Mouse (Mus musculus): ENCODE data around the gene Gna14.
A peak's percentile ranks its signal among the peaks of the same experiment; 100 is the strongest.

Gene Gna14

DNA sequence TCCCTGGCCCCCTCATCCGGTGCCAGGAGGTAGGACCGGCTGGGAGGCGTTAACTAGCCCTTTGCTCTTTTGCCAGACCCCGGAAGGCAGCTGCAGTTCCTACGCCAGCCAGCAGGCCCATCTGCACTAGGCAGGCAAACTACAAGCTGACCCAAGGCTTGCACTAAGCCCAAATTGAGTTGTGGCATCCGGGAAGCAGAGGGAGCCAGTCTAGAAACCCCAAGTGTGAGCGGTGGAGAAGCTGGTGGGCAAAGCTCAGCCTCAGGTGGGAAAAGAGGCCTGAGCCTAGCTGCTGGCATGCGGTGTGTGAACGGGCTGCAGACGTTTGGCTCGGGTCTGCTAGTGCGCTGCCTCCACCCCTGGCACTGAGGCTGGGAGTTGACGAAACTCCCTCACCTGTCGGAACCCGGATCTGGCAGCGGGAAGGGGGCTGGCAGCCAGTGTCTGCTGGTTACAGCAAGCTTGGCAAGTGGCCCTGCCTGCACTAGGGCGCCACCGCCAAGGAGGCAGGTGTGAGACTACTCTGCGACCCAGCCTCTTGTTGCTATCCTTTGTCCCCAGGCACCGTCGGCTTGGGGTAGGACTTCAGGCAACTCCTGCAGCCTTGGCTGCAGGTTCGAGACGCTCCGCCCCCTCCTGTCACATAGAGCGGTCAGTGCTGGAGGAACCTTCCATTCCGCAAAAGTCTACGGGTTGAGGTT is at the start of gene Gna14:
Gna14 (plus strand) TSS at position 232 of the 701 bp plus-strand sequence.
- DNase-seq (ENCODE audit: low spot score): peak; percentile 89

DNA sequence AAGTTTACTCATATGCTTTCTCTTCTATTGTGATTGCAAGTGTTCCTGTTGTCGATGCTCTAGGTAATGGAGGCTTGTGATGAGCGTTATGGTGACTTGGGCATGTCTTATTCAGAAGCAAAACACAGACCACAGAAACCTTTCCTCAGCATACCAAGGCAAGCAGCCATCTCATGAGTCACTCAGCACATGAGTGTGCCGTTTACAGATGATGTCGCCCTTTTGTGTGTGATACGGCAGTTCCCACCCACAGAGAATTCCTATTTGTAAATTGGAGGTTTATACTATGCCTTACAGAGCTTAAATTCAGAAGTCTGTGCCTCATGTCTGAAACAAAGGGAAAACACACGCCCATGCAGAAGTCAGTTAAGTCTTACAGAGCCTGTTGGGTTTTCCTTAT is 49.0 kb upstream of the Gna14 start:
- DNase-seq (ENCODE audit: low spot score): no peak

DNA sequence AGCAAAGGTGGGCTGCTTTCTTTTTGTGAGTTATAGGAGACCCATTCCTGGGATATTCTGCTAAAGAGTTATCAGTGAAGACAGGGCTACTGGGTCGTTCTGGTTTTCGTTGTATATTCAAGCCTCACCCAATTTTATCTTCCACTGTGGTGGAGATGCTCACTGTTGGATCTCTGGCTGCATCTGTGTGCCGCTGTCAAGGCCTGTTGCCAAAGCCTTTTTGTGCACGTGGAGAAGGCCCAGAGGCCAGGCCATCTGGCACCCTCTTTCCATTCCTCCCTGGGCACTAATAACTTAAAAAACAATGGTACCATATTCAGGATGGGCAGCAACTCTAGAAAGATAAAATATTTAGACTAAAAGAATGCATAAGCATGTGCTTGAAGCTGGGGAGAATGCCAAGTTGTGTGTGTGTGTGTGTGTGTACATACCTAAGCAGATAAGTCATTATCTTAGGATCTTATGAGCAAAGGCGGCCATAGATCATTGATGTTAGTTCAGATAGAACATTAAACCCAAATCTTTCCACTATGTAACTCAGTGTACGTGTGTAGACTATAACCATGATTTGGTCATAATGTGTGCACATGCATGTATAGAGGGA is 45.3 kb upstream of the Gna14 start:
- no peak for DNase-seq (ENCODE audit: low spot score)

DNA sequence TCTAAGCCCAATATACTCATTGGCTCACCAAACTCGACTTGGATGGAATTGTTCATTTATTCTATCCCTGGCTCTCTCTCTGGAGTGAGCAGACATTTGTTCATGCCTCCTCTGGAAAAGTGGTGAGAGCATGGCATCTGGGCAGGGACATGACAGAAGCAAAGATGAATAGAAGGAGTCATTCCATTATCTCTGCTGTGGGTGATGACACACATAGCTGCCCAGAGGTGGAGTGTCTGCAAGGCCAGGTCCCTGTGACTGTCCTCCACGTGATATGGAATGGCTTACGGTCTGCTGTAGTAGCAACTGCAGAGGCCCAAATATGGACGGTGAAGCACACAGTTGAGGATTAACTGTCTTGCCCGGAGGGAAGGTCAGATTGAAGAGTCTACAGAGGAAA is 41.2 kb upstream of the Gna14 start:
- no peak for DNase-seq (ENCODE audit: low spot score)

DNA sequence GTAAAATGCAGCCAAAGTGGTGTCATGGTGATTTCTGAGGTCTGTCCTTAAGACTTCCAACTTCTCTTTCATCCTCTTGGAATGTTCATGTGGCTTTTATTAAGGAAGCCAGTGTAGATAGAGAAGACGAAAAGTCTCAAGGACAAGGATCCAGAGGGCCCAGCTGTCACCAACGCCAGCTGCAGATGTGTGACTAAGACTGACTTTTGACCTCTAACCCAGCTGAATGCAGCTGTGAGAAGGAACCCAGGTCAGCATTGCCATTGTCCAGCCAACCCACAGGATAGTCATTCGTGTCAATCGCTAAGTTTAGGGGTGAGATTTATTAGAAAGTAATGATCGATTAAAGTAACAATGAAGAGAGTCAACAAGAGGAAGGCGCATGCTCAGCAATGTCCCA is 32.5 kb upstream of the Gna14 start:
- DNase-seq (ENCODE audit: low spot score): no peak

DNA sequence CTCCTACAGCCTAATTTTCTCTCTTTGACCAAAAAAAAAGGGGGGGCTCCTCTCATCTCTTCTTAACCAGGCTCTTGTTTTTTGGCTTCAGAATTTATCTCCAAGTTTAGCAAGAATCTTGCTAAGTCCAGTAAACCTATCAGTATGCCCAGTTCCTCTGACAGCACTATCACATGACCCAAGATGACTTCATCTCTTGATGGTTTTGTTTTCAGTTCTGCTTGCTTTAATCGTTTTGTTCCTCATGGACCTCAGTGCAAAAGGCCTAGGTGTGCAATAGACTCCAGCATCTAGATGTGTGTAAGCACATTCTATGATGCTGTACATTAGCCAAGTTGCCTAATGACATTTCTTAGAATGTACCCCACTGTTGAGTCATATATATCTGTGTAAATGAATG is 27.8 kb upstream of the Gna14 start:
- DNase-seq (ENCODE audit: low spot score): no peak

DNA sequence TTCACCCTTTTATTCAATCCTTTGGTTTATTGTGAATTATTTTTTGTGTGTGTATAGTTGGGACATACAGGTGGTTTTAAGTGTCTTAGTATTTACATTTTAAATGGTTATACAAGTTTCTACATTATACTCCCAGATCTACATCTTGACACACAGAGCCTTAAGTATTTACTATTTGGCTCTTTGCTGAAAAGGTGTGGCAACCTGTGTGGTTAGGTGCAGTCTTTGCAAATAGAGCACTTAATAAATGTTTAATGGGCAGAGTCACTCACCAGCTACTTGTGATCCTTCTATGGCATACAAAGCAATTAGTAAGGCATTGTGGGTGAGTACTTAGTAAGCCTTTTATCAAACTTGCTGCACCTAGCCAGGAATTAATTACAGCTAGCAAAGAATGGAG is 24.3 kb upstream of the Gna14 start:
- no peak for DNase-seq (ENCODE audit: low spot score)

DNA sequence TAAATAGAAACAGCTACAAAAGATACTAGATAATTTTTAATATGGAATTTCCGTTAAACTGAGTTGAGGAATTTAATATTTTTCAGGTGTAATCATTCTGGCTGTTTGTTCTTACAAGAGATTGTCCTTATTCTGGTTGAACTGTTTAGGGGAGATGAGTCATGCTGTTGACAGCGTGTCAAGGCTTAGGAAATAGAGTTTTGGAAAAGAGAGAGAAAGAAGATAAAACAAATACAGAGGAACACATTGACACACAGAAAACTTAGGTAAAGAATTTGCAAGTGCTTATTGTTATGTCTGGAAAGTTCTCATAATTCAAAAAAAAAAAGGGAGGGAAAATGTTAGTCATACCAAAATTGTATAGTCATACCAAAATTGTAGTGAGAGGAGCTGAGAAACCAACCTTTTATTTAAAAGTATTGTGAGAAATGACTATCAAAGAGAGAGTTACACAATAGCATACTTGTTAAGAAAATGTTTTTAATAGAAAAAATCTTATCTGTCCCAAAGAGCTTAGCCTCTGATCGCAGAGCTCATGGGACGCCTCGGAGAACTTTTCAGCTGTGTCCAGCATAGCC is 17.4 kb upstream of the Gna14 start:
- DNase-seq (ENCODE audit: low spot score): no peak

DNA sequence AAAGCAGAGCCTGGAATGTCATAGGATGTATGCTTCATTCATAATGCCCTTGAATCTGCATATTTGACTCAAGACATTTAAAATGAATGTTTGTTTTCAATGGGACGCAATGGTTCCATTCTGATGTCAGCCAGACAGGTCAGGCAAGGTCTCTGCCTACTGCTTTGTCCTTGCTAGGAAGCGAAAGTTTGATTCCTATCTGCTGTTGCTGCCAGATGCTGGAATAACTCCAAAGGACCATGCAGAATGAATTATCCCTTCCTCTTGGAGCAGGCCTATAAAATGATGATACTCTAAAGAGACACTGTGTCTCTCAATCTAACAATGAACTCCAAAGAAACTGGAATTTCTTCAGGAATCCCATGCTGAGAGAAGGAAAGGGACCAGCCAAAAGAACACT is 10.0 kb upstream of the Gna14 start:
- DNase-seq (ENCODE audit: low spot score): no peak

DNA sequence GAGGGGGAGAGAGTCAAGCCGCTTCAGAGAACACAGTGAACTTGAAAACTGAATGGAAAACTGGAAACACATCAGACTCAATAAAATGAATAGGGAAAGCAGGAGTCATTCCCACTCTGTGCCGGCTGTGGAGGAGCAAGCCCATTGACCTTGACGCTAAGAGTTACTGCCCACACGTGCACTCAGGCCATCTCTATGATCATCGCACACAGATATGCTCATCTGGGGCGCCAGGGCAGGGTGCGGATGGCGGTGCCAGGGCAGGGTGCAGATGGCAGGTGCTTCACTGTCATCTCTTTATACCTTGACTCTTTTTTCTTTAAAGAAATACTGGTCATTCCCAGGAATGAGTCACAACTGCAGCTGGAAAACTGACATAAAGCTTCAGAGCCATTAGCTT is 4.2 kb upstream of the Gna14 start:
- DNase-seq (ENCODE audit: low spot score): no peak

DNA sequence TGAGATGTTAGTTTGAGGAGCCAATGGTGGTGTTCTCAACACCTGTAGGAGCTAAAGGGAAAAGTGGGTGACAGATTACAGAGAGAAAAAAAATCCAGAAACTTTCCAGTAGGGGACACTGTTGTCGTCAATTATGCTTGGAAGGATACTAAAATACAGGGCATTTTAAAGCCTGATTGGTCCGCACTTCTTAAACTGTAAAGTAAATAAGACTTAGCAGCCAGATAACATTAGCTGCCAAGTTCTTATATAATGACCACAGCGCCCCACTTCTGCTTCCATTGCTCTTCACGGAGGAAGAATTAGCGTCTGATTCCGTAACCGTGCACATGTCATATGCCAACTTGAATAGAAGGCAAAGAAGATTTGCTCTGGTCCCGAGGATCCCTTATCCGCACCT is 683 bp upstream of the Gna14 start:
- DNase-seq (ENCODE audit: low spot score): no peak

DNA sequence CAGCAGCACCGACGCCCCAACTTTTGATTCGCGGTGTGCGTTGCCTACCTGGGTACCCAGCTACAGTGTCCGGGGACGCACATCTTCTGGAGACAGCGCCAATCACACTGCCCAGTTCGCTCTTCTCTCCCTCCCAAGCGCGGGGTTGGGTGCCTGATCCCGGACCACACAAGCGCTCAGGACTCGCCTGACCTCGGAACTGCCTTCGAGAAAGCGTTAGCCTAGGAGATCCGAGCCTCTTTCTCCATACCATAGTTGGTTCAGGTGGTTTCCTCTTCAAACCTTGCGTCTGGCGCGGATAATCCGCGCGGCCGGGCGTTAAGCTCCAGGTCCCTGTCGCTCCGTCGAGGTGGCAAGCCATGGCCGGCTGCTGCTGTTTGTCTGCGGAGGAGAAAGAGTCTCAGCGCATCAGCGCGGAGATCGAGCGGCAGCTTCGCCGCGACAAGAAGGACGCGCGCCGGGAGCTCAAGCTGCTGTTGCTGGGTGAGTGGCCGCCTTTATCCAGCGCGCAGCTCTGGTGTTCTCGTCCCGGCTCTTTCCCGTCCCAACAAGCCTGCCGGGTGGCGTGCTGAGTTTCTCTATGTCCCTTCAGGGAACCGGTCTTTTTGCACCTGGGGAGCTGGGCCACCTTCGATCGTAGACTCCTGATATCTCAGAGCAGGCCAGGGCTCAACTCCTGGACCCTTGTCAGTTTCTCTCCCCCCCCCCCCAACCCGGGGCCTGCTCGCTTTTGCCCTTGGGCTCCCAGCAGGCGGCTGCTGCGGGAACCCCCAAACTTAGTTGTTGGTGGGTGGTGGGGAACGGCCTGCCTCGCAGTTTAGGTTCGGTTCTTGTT is 990 bp downstream of the Gna14 start:
- DNase-seq (ENCODE audit: low spot score): peak; percentile 65

DNA sequence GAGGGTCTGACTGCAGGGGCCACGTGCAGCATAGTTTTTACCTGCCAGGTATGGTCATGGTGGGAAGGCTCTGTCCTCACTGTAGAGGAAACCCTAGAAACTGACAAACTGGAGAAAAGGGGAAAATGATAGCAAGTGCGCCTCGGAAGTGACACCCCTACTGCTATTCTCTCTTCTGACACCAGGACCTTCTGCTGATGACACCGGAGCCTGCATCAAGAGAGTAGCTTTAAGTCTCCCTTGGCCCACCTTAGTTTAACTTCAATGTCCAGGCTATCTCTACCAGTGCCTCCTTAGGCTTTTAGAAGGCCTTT is 1.6 kb downstream of the Gna14 start:
- DNase-seq (ENCODE audit: low spot score): no peak

DNA sequence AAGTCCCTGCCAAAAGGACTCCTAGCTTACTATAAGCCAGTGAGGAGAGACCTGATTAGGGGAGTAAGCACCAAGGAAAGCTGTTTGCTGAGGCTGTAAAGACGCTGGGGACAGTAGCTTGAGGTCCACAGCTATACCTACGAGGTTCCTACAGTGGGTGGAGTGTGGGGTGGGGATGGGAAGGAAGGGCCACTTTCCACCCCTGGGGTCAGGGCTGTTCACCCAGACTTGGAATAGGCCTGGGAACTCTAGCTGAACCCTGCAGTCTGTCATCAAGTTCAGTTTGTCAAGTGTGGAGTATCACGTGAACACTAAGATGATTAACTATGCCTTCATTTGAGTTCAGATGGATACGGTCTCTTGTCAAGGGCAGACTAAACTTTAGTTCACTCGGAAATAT is 2.3 kb downstream of the Gna14 start:
- DNase-seq (ENCODE audit: low spot score): no peak

DNA sequence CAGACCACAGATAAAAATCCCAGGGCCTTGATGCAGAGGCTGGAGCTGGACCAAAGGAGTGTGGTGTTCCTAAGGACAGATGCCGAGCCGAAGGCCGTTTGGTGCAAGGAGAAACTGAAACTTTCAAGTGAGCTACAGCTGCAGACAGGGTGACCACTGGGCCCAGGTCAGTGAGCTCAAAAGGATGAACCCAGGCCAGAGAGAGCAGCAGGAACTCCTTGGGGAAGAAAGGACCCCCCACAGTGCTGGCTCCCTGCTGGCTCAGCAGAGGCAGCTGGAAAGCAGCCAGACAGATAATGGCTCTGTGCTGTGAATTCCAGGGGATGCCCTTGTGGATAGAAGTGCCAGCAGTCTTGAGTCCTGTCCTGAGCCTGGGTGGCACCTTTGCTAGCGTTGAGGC is 3.7 kb downstream of the Gna14 start:
- DNase-seq (ENCODE audit: low spot score): peak; percentile 80

DNA sequence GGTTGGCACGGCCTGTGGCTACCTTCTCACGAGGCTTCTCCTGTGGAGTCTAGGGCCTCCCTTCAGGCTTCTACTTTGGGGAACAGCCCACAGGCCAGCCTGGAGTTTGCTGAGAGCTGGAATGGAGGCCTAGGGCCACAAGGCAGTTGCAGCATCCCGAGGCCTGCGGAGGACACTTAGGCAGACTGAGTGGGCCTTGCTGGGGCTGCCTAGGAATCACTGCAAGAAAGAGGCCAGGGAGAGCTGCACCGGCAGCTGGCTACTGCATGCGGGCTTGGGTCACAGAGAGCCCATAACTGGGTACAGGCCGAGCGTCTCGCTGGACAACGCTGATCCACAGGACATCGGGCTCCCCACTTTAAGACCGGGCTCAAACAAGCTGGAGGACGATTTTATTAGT is 4.3 kb downstream of the Gna14 start:
- peak; percentile 48 for DNase-seq (ENCODE audit: low spot score)

DNA sequence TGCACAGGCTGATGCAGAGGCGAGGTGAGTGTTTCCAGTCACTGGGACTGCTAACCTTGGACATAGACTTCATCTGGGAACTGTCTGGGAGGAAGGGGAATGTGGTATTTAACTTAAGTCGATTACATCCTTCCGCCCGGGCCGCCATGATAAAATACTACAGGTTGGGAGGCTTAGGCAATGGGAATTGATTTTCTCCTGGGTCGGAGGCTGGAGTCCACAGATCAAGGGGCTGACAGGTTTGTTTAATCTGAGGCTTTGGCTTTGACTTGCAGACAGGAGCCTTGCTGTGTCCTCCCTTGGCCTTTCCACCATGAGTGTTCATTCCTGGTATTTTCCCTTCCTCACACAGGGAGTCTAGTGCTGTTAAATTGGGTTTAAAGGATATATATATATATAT is 5.8 kb downstream of the Gna14 start:
- DNase-seq (ENCODE audit: low spot score): no peak

DNA sequence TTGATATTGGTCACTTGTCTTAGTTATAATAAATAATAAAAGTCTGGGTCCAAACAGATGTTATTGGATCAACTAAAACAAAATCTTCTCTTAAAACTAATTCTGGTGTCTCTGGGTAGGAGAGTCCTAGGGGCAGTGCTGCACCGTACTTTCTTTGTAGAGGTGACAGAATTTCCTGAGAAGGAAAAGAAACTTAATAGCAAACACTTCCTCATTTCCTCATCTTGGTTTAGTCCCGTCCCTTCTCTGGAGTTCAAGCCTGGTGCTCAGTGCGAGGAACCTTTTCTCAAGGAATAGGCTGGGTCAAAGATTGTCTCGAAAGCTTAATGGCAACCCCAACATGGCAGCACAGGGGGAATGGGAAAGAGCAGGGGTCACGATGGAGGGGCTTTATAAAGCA is 7.8 kb downstream of the Gna14 start:
- DNase-seq (ENCODE audit: low spot score): no peak

DNA sequence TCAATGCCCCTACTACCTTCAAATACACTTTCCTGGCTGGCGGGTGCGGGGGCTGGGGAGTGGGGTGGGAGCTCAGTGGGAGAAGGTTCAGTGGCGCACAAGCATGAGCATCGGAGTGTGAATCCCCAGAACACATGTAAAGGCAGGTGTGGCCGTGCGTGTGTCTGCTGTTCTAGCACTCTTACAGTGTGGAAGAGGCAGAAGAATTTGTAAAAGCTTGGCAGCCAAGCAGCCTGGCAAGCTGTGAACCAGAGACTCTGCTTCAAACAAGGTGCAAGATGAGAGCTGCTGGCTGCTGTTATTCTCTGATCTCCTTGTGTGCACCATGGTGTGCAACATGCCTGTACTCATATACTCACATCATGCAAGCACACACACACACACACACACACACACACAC is 11.1 kb downstream of the Gna14 start:
- DNase-seq (ENCODE audit: low spot score): no peak

DNA sequence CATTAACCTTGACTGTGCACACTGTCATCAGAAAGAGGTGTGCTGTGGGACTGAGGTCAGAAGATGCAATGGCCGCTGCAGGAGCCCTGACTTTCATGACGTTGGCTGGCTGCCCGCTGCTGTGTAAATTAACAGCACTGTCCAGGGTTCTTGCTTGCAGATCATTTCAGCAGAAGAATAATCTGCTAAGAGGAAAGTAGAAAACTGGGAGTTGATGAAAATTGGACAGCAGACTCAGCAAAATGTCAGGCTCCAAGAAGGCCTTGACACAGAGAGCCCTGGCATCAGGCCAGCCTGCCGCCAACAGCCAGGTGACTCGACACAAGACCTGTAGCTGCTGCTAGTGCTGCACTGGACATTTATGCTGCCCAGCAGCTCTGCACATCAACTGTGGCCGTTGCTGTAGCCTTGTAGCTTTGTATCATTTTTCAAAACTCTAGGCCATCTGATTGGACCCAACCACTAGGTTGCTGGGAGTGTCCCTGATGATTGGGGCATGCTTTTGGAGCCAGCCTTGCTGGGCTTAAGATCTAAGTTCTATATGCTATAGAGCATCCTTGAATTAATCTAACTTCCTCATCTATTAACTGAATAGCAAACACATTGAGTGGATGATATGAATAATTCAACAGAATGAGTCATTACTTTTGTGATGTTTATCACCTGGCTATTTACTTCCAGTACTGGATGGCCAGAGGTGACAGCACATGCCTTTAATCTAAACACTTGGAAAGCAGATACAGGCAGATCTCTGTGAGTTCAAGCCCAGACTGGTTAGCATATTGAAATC is 12.5 kb downstream of the Gna14 start:
- DNase-seq (ENCODE audit: low spot score): peak; percentile 80

DNA sequence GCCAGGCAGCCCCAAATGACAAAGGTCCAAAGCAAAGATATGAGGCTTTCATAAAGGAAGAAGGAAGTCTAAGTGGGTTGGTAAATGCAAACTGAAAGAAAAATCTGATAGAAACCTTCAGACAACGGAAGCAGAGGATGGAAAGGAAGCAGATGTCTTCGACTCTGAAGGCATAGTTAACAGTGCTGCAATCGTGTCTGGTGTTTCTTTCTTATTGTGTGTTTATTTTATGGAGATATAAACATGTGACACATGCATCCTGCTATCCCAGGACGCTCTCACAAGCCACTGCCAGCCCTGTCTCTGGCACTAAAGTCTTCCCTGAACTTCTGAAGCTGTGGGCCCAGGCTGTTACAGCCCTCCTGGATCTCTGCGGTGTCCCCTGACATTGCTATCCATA is 13.2 kb downstream of the Gna14 start:
- no peak for DNase-seq (ENCODE audit: low spot score)

DNA sequence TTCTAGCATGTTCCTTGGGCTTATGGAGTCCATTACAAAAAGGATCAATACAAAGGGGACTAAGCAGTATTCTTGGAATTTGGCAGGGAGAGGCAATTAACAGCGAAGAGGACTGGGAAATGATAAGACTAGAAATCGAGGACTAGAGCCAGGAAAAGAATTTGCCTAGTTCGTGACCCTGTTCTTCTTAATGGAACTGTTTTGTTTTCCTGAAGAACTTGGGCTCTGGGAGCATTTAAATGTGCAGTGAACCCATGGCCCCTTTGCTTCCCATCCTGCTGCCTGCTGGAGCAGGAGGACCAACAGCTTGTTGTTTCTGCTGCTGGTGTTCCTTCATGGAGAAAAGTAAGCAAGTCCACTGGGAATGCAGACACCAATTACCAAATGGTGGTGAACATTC is 15.3 kb downstream of the Gna14 start:
- DNase-seq (ENCODE audit: low spot score): no peak
